Mouse (Mus musculus) lung, adult 2 months (tissue): ENCODE measurements around the gene Fzr1. TPM values are rescaled to one million over a fixed set of nuclear protein-coding genes. Genes with fewer than 3 reads are reported as not detected.

Experiments
- DNase-seq: peaks from one replicate; pipeline ENCODE4 v3.0.0; 2022
- H3K4me1 ChIP-seq: fragments of 200-500 bp; 2 replicates; pipeline ENCODE4 v1.6.1; 2011; ENCODE audit warnings: low read length; ENCODE audit not compliant: control insufficient read depth, insufficient read depth
- H3K4me3 ChIP-seq: fragments of 200-500 bp; replicated peaks from 2 replicates; pipeline ENCODE3; 2011; ENCODE audit warnings: low read depth, mild to moderate bottlenecking, control low read depth, low read length; ENCODE audit errors: extremely low read depth
- CTCF ChIP-seq: fragments of 200-500 bp; IDR thresholded peaks from 2 replicates; pipeline ENCODE4 v1.5.1; 2011; ENCODE audit warnings: mild to moderate bottlenecking, low read length, control low read depth; ENCODE audit not compliant: insufficient read depth
- POLR2A ChIP-seq: fragments of 200-500 bp; IDR thresholded peaks from 2 replicates; pipeline ENCODE4 v1.6.1; 2011; ENCODE audit warnings: low read depth, mild to moderate bottlenecking, control low read depth, low read length, borderline replicate concordance; ENCODE audit errors: extremely low read depth
- WGBS: fragments of 180-500 bp; shearing (Covaris S2); methylation state at CpG from one replicate; pipeline ENCODE4 v1.1.7; 2018; 5-methylcytosine and 5-hydroxymethylcytosine counted together
- polyA plus RNA-seq: library from polyadenylated mRNA; depleted of rRNA; stranded (reverse); fragments of >200 nt; gene quantifications from 2 replicates; pipeline ENCODE4 v1.2.3, GENCODE M21; 2012

Fzr1 gene
- polyA plus RNA-seq, 1 experiment: 61.8 TPM

DNA sequence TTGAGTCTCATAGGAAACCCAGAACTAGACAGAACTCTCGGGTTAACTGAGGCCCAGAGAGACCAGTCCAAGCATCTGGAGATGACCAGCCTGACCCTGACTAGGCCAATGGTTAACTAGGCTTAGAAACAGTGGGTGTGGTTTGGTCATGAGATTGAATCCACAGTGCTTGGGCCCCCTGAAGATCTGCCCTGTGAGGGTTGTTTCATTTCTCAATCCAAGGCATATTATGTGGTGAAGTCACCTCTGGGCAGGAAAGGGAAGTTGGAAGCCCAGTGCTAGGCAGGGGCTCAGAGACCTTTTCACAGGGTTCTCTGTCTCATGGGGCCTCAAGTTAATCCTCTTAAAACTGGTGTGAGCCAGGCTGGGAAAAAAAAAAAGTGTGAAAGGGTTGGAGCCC, 19.5 kb downstream of the Fzr1 start:
- DNase-seq: no peak
- TF ChIP-seq POLR2A (no peak), CTCF (no peak)
- WGBS: 59% methylated on average over 1 of the region's 1 CpGs
- Histone ChIP-seq H3K4me1 (peaks cover 9% of the 10 kb centered on the region; the same call in 1 of the 2 replicates), H3K4me3 (no peak overlapping the region)

GRCm38 (mm10) chr10:81358209-81358608, 20.1 kb downstream of the Fzr1 start:
- 29% methylated on average over 4 of the region's 4 CpGs for WGBS

GRCm38 (mm10) chr10:81356991-81357844, 21.1 kb downstream of the Fzr1 start, which contains the start of gene Mfsd12:
Gene Mfsd12 (plus strand): TSS chr10:81357491.
- peak; percentile 88 for DNase-seq
- Histone ChIP-seq H3K4me3 (peak within 1 kb of the TSS; percentile 87), H3K4me1 (peaks cover 7% of the 10 kb centered on the region; the same call in 1 of the 2 replicates)
- WGBS: 2% methylated on average over 79 of the region's 79 CpGs
- TF ChIP-seq CTCF (no peak), POLR2A (peak; percentile 28; the same call in 1 of the 2 replicates)

More at GRCm38 (mm10) chr10:81358209-81358608, 20.1 kb downstream of the Fzr1 start:
- no peak for DNase-seq
- H3K4me1 ChIP-seq: peaks cover 8% of the 10 kb centered on the region; the same call in 1 of the 2 replicates
- H3K4me3 ChIP-seq: peak overlapping the region; percentile 87
- TF ChIP-seq POLR2A: no peak
- no peak for TF ChIP-seq CTCF

DNA sequence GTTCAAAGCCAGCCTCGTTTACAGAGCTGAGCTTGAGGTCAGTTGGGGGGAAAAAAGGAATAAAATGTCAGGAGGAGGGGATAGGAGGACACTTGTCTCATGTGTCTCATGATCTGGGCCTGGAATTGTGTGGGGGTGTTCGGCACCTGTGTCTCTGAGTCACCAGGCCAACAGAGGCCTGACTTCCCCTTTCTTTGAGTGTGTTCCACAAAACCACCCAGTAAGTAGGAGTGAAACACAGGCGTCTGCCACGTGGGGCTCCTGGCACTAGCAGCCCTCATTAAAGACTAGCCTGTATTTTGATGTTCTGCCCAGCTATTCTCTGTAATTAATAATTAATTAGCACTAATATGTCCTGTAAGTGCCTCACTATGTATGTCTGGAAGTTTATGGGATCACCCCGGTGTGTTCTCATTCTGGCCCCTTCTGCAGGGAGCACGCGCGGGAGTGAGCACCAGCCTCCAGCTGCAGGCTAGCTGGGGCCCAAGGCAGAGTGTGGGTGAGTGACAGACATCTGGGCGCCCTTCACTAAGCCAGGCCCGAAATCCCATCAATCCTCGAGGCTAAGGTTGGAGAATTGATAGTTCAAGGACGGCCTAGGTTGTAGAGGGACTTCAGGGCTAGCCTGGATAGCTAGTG, 21.8 kb downstream of the Fzr1 start:
- TF ChIP-seq POLR2A: no peak
- no peak for TF ChIP-seq CTCF
- no peak overlapping the region for H3K4me3 ChIP-seq
- DNase-seq: no peak
- H3K4me1 ChIP-seq: peaks cover 7% of the 10 kb centered on the region; the same call in 1 of the 2 replicates
- WGBS: 52% methylated on average over 12 of the region's 12 CpGs

DNA sequence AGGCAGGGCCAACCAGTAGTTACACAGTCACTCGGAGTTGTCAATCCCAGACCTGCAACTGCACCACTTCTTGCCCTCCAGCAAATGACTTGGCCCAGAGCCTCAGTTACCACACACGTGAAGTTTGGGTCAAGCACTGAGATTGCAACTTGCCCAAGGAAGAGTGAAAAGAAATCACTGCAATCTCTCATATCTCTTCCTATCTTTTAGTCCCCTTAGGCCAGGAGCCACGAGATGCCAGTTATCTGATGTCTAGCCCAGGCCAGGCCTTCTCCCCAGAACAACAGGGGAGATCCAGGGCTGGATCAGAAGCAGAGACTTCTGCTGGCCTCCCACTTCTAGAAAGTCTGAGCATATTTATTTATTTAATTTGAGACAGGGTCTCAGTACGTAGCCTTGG, 22.8 kb downstream of the Fzr1 start:
- no peak overlapping the region for H3K4me3 ChIP-seq
- DNase-seq: no peak
- WGBS: 75% methylated on average over 4 of the region's 4 CpGs
- H3K4me1 ChIP-seq: peaks cover 7% of the 10 kb centered on the region; the same call in 1 of the 2 replicates
- no peak for TF ChIP-seq POLR2A
- no peak for TF ChIP-seq CTCF

- H3K4me3 ChIP-seq: no peak overlapping the region
- peaks cover 7% of the 10 kb centered on the region; the same call in 1 of the 2 replicates for H3K4me1 ChIP-seq
- WGBS: 65% methylated on average over 9 of the region's 9 CpGs
- TF ChIP-seq CTCF (no peak), POLR2A (no peak)
- DNase-seq: no peak
These were observed 23.4 kb downstream of the Fzr1 start for GRCm38 (mm10) chr10:81354738-81355477.

- no peak for DNase-seq
- H3K4me3 ChIP-seq: no peak overlapping the region
- 26% methylated on average over 9 of the region's 9 CpGs for WGBS
- no peak for TF ChIP-seq CTCF
- no peak for TF ChIP-seq POLR2A
- H3K4me1 ChIP-seq: peaks cover 11% of the 10 kb centered on the region
These were observed 26.5 kb downstream of the Fzr1 start for GRCm38 (mm10) chr10:81351678-81352291.

- Histone ChIP-seq H3K4me1 (peaks cover 11% of the 10 kb centered on the region), H3K4me3 (peak within 1 kb of the TSS; percentile 86)
- peak; percentile 46; the same call in 1 of the 2 replicates for TF ChIP-seq POLR2A
- peak; percentile 79 for TF ChIP-seq CTCF
- DNase-seq: peak; percentile 98
- under 1% methylated on average over 54 of the region's 54 CpGs for whole genome bisulfite sequencing
These were observed 27.8 kb downstream of the Fzr1 start, which contains the start of gene Hmg20b for GRCm38 (mm10) chr10:81350351-81351063. Gene Hmg20b (minus strand): TSS chr10:81350480.
